Mouse (Mus musculus) heart, adult 2 months (tissue): Measurements from ENCODE around the gene Tinag.

Experiments
- CTCF ChIP-seq: fragments of 200-600 bp; IDR thresholded peaks from 2 replicates; pipeline ENCODE4 v1.8.1; 2022; ENCODE audit warnings: antibody characterized with exemption, mild to moderate bottlenecking, moderate library complexity
- EP300 ChIP-seq: fragments of 200-500 bp; IDR thresholded peaks from 2 replicates; pipeline ENCODE4 v1.6.1; 2011; ENCODE audit warnings: low read depth, low read length, control low read depth; ENCODE audit not compliant: insufficient read depth
- POLR2A ChIP-seq: fragments of 200-500 bp; IDR thresholded peaks from 2 replicates; pipeline ENCODE4 v1.6.1; 2011; ENCODE audit warnings: mild to moderate bottlenecking, low read depth, low read length, control low read depth; ENCODE audit not compliant: insufficient read depth

DNA sequence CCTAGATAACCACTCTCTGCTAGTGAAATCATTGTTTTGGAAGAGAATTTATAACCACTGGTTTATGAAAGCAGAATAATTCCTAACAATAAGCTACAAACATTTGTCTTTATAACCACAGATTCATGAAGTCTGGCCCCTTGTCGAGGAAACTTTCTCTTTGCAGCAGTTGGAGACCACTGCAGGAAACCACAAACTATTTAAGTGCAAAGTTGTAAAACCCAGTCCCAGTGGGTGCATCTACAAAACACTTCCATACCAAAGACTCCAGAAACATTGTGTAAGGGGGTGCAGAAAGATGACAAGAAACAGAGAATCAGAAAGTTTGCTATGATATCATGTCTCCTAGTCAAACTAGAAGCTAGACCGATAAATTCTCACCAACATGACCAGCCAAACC is 5.8 kb upstream of the Tinag start:
- TF ChIP-seq CTCF (no peak), POLR2A (no peak), EP300 (no peak)
